Mouse (Mus musculus): ENCODE results near the gene Cds1. TPM values are rescaled to one million over a fixed set of nuclear protein-coding genes. Genes with fewer than 3 reads are reported as not detected.

Gene Cds1
- polyA plus RNA-seq, 1 experiment = 22.7 TPM

GRCm38 (mm10) chr5:101784787-101785186 lies 19.9 kb downstream of the Cds1 start:
- H3K4me1 ChIP-seq (replicated peaks; ENCODE audit: control insufficient read depth, insufficient read depth, low read length) = no peaks in the 10 kb centered on the region
- 93% methylated on average over 2 of the region's 2 CpGs for WGBS
- no peaks in the 10 kb centered on the region for H3K27me3 ChIP-seq (ENCODE audit: control insufficient read depth, insufficient read depth, low read length)
- TF ChIP-seq POLR2A (IDR thresholded peaks at IDR 0.05; ENCODE audit: control insufficient read depth, extremely low read depth, insufficient read depth, low read length, poor library complexity) (no peak), CTCF (IDR thresholded peaks at IDR 0.05; ENCODE audit: borderline replicate concordance, control insufficient read depth, extremely low read depth, insufficient read depth, low read length, poor library complexity) (no peak)
- H3K36me3 ChIP-seq (ENCODE audit: control insufficient read depth, insufficient read depth, low read length) = no peaks in the 10 kb centered on the region
- no peak for DNase-seq
- H3K27ac ChIP-seq (ENCODE audit: control insufficient read depth, insufficient read depth, low read length) = no peak overlapping the region
- H3K4me3 ChIP-seq (ENCODE audit: control insufficient read depth, insufficient read depth, low read length) = no peak overlapping the region

- H3K36me3 ChIP-seq (ENCODE audit: control insufficient read depth, insufficient read depth, low read length) = no peaks in the 10 kb centered on the region
- H3K4me3 ChIP-seq (ENCODE audit: control insufficient read depth, insufficient read depth, low read length) = no peak overlapping the region
- DNase-seq = no peak
- H3K4me1 ChIP-seq (replicated peaks; ENCODE audit: control insufficient read depth, insufficient read depth, low read length) = no peaks in the 10 kb centered on the region
- WGBS = 22% methylated on average over 4 of the region's 4 CpGs
- H3K27ac ChIP-seq (ENCODE audit: control insufficient read depth, insufficient read depth, low read length) = no peak overlapping the region
- H3K27me3 ChIP-seq (ENCODE audit: control insufficient read depth, insufficient read depth, low read length) = no peaks in the 10 kb centered on the region
- TF ChIP-seq POLR2A (IDR thresholded peaks at IDR 0.05; ENCODE audit: control insufficient read depth, extremely low read depth, insufficient read depth, low read length, poor library complexity) = no peak
- no peak for TF ChIP-seq CTCF (IDR thresholded peaks at IDR 0.05; ENCODE audit: borderline replicate concordance, control insufficient read depth, extremely low read depth, insufficient read depth, low read length, poor library complexity)
These were observed 21.1 kb downstream of the Cds1 start for GRCm38 (mm10) chr5:101785921-101786614.

GRCm38 (mm10) chr5:101789770-101790169 lies 24.8 kb downstream of the Cds1 start:
- no peaks in the 10 kb centered on the region for H3K27me3 ChIP-seq (ENCODE audit: control insufficient read depth, insufficient read depth, low read length)
- no peaks in the 10 kb centered on the region for H3K4me1 ChIP-seq (replicated peaks; ENCODE audit: control insufficient read depth, insufficient read depth, low read length)
- DNase-seq = no peak
- no peak for TF ChIP-seq POLR2A (IDR thresholded peaks at IDR 0.05; ENCODE audit: control insufficient read depth, extremely low read depth, insufficient read depth, low read length, poor library complexity)
- no peak for TF ChIP-seq CTCF (IDR thresholded peaks at IDR 0.05; ENCODE audit: borderline replicate concordance, control insufficient read depth, extremely low read depth, insufficient read depth, low read length, poor library complexity)
- no peak overlapping the region for H3K4me3 ChIP-seq (ENCODE audit: control insufficient read depth, insufficient read depth, low read length)
- H3K27ac ChIP-seq (ENCODE audit: control insufficient read depth, insufficient read depth, low read length) = no peak overlapping the region
- H3K36me3 ChIP-seq (ENCODE audit: control insufficient read depth, insufficient read depth, low read length) = no peaks in the 10 kb centered on the region

GRCm38 (mm10) chr5:101790560-101790959 lies 25.6 kb downstream of the Cds1 start:
- TF ChIP-seq POLR2A (IDR thresholded peaks at IDR 0.05; ENCODE audit: control insufficient read depth, extremely low read depth, insufficient read depth, low read length, poor library complexity) (no peak), CTCF (IDR thresholded peaks at IDR 0.05; ENCODE audit: borderline replicate concordance, control insufficient read depth, extremely low read depth, insufficient read depth, low read length, poor library complexity) (no peak)
- Histone ChIP-seq H3K27ac (ENCODE audit: control insufficient read depth, insufficient read depth, low read length) (no peak overlapping the region), H3K36me3 (ENCODE audit: control insufficient read depth, insufficient read depth, low read length) (no peaks in the 10 kb centered on the region), H3K4me1 (replicated peaks; ENCODE audit: control insufficient read depth, insufficient read depth, low read length) (no peaks in the 10 kb centered on the region), H3K27me3 (ENCODE audit: control insufficient read depth, insufficient read depth, low read length) (no peaks in the 10 kb centered on the region), H3K4me3 (ENCODE audit: control insufficient read depth, insufficient read depth, low read length) (no peak overlapping the region)
- 95% methylated on average over 5 of the region's 5 CpGs for WGBS
- no peak for DNase-seq

GRCm38 (mm10) chr5:101792665-101793064 lies 27.7 kb downstream of the Cds1 start:
- DNase-seq = no peak
- Histone ChIP-seq H3K36me3 (ENCODE audit: control insufficient read depth, insufficient read depth, low read length) (no peaks in the 10 kb centered on the region), H3K27ac (ENCODE audit: control insufficient read depth, insufficient read depth, low read length) (no peak overlapping the region), H3K27me3 (ENCODE audit: control insufficient read depth, insufficient read depth, low read length) (no peaks in the 10 kb centered on the region), H3K4me3 (ENCODE audit: control insufficient read depth, insufficient read depth, low read length) (no peak overlapping the region), H3K4me1 (replicated peaks; ENCODE audit: control insufficient read depth, insufficient read depth, low read length) (no peaks in the 10 kb centered on the region)
- 81% methylated on average over 4 of the region's 4 CpGs for WGBS
- TF ChIP-seq CTCF (IDR thresholded peaks at IDR 0.05; ENCODE audit: borderline replicate concordance, control insufficient read depth, extremely low read depth, insufficient read depth, low read length, poor library complexity) (no peak), POLR2A (IDR thresholded peaks at IDR 0.05; ENCODE audit: control insufficient read depth, extremely low read depth, insufficient read depth, low read length, poor library complexity) (no peak)

- H3K4me3 ChIP-seq (ENCODE audit: control insufficient read depth, insufficient read depth, low read length) = no peak overlapping the region
- H3K27ac ChIP-seq (ENCODE audit: control insufficient read depth, insufficient read depth, low read length) = no peak overlapping the region
- TF ChIP-seq CTCF (IDR thresholded peaks at IDR 0.05; ENCODE audit: borderline replicate concordance, control insufficient read depth, extremely low read depth, insufficient read depth, low read length, poor library complexity) (no peak), POLR2A (IDR thresholded peaks at IDR 0.05; ENCODE audit: control insufficient read depth, extremely low read depth, insufficient read depth, low read length, poor library complexity) (no peak)
- 92% methylated on average over 2 of the region's 2 CpGs for WGBS
- no peaks in the 10 kb centered on the region for H3K27me3 ChIP-seq (ENCODE audit: control insufficient read depth, insufficient read depth, low read length)
- H3K36me3 ChIP-seq (ENCODE audit: control insufficient read depth, insufficient read depth, low read length) = no peaks in the 10 kb centered on the region
- H3K4me1 ChIP-seq (replicated peaks; ENCODE audit: control insufficient read depth, insufficient read depth, low read length) = no peaks in the 10 kb centered on the region
- no peak for DNase-seq
These were observed 37.0 kb downstream of the Cds1 start for GRCm38 (mm10) chr5:101801891-101802290.

Measured in thymus, adult 2 months (tissue).